Mouse (Mus musculus) cortical plate, adult 2 months (tissue): Measurements from ENCODE around the gene Mphosph9.

Experiments
- CTCF ChIP-seq: fragments of 200-500 bp; IDR thresholded peaks from 2 replicates; pipeline ENCODE4 v1.5.1; 2011; ENCODE audit warnings: mild to moderate bottlenecking, control low read depth, low read length; ENCODE audit not compliant: insufficient read depth; ENCODE audit errors: extremely low read depth
- POLR2A ChIP-seq: fragments of 200-500 bp; IDR thresholded peaks from 2 replicates; pipeline ENCODE4 v1.6.1; 2011; ENCODE audit warnings: mild to moderate bottlenecking, low read length, control low read depth; ENCODE audit not compliant: insufficient read depth; ENCODE audit errors: extremely low read depth

DNA sequence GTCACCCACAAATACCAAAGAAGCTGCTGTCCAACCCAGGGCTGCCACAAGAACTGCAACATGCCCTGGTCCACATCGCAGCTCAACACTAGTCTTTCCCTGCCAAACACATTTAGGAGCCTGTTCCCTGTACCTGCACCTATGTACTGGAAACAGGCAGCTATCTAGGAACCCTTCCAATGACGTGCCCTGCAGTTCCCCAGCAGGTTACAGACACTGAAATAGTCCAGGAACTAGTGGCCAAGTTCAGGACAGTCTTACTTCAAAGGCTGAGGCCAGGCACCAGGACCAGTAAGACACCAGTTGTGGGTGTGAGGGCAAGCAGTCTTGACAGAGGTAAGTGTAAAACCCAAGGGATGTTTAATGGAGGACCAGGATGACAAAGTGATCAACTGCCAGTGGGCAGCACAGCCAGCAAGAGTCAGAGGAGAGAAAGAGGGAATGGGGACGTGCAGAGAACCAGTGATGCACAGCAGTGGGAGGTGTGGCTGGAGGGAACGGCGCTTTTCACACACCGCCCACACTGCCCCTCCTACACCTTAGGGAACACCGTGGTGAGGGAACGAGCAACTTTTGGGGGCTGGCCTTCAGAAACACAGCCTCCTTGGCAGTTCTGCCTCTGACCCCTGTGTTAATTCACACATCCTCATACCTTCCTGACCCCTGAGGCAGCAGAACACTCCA, 110.1 kb downstream of the Mphosph9 start:
- no peak for TF ChIP-seq POLR2A
- TF ChIP-seq CTCF: no peak
